Mouse (Mus musculus): ENCODE data around the gene Lhfpl2. TPM values are rescaled to one million over a fixed set of nuclear protein-coding genes. Genes with fewer than 3 reads are reported as not detected.

Lhfpl2 gene
- polyA plus RNA-seq, 1 experiment from 2014 or later = 9.6 TPM

DNA sequence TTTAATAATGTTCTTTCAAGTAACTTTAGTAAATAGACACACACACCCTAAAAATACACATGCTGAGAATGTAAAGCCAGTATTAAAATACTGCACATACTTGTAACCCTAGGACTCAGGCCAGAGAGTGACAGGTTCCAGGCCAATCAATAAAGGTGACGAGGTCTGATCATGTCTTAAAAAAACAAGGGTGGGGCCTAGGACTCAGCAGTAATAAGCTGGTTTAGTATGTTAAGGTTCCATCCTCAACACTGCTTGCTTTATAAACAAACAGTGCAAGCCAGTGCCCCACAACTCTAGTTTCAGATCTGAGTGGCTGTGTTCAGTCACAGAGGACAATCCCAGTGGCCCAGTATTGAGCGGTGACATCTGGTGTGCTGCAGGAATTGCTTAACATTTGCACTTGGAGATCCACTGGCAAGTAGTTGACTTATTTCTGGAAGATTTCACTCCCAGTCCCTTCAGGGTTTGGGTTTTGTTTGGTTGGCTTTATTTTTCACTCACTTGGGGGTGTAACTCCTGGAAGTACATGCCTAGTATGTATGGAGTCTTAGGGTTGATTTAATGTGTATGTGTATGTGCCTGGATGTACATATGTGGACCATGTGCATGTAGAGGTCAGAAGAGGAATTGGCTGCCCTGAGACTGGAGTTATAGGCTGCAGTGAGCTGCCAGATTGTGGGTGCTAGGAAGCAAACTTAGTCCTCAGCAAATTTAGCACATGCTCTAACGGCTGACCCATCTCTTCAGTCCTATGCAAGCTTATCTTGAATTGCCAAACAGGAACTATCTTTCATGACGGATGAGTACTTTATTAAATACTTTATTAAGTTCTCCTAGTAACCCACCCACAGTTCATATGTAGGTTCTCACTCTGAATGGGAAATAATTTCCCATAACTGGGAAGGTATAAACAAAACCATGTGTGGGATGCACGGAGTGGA, 123.2 kb downstream of the Lhfpl2 start:
- Histone ChIP-seq H3K4me3 (ENCODE audit: low read depth, low read length) (no peak overlapping the region), H3K27ac (ENCODE audit: low read depth, low read length) (no peak overlapping the region), H3K4me2 (ENCODE audit: low read depth, low read length) (no peak overlapping the region), H3K9ac (replicated peaks; ENCODE audit: low read depth, low read length) (no peak overlapping the region), H3K36me3 (ENCODE audit: control insufficient read depth, insufficient read depth, low read length) (no peaks in the 10 kb centered on the region), H3K4me1 (ENCODE audit: control insufficient read depth, insufficient read depth, low read length) (0 out of 2 replicates have a peak, but pooled peaks cover 2% of the 10 kb centered on the region), H3K27me3 (ENCODE audit: control insufficient read depth, insufficient read depth, low read length) (no peaks in the 10 kb centered on the region), H3K9me3 (ENCODE audit: control insufficient read depth, low read length) (no peaks in the 10 kb centered on the region)
- no peak for ATAC-seq (ENCODE audit: low read depth)
- 91% methylated on average over 5 of the region's 5 CpGs for WGBS

DNA sequence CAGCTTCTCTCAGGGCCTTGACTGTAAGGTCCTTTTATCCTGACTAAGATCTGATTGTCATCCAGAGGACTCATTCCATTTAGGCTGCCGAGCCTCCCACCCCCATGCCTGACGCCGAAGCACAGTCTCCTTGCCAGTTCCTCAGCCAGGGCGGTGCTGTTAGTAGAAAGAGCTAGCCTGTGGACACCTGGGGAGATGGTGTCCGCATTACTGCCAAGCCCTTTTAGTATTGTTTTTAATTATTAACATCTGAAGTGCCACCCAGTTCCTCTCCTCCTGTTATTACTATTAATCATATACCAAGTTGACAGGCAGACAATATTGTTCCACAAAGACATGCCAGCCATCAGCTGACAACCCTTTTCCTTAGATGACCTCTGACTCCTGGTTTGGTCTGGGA, 124.4 kb downstream of the Lhfpl2 start:
- H3K9me3 ChIP-seq (ENCODE audit: control insufficient read depth, low read length) = no peaks in the 10 kb centered on the region
- no peak overlapping the region for H3K27ac ChIP-seq (ENCODE audit: low read depth, low read length)
- 0 out of 2 replicates have a peak, but pooled peaks cover 2% of the 10 kb centered on the region for H3K4me1 ChIP-seq (ENCODE audit: control insufficient read depth, insufficient read depth, low read length)
- WGBS = 89% methylated on average over 5 of the region's 5 CpGs
- no peak overlapping the region for H3K4me3 ChIP-seq (ENCODE audit: low read depth, low read length)
- H3K4me2 ChIP-seq (ENCODE audit: low read depth, low read length) = no peak overlapping the region
- no peaks in the 10 kb centered on the region for H3K36me3 ChIP-seq (ENCODE audit: control insufficient read depth, insufficient read depth, low read length)
- ATAC-seq (ENCODE audit: low read depth) = no peak
- no peak overlapping the region for H3K9ac ChIP-seq (replicated peaks; ENCODE audit: low read depth, low read length)
- no peaks in the 10 kb centered on the region for H3K27me3 ChIP-seq (ENCODE audit: control insufficient read depth, insufficient read depth, low read length)

DNA sequence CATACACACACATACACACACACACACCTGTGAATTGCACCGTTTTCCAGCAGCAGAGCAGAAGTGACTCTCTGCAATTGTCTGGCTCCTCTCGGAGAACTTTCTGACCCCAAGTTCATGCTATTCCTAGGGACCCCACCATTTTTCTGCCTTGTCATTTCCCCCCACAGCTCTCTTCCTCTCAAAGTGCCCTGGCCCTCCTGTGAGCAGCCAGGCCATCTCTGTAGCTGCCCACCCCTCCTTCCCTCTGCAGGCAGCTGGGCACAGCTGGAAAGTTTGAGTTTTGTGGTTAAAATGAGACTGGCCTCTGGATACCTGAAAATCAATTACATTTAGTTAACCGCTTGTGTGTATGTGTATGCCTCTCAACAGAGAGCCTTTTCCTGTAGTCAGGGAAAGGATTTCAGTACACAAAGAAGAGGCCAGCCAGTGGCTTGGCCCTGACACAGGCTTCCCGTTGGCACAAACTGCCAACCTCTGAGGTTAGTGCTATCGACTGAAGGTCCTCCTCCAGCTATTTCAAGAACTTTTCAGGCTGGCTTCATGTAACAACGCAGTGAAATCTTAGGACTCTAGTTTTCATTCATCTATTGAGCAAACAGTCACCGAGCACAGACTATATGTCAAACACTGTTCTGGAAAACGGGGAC, 125.9 kb downstream of the Lhfpl2 start:
- Histone ChIP-seq H3K4me3 (ENCODE audit: low read depth, low read length) (no peak overlapping the region), H3K9ac (replicated peaks; ENCODE audit: low read depth, low read length) (no peak overlapping the region), H3K27ac (ENCODE audit: low read depth, low read length) (no peak overlapping the region), H3K27me3 (ENCODE audit: control insufficient read depth, insufficient read depth, low read length) (no peaks in the 10 kb centered on the region), H3K4me1 (ENCODE audit: control insufficient read depth, insufficient read depth, low read length) (peaks cover 2% of the 10 kb centered on the region; the same call in 1 of the 2 replicates), H3K9me3 (ENCODE audit: control insufficient read depth, low read length) (no peaks in the 10 kb centered on the region), H3K4me2 (ENCODE audit: low read depth, low read length) (no peak overlapping the region), H3K36me3 (ENCODE audit: control insufficient read depth, insufficient read depth, low read length) (no peaks in the 10 kb centered on the region)
- no peak for ATAC-seq (ENCODE audit: low read depth)
- 90% methylated on average over 8 of the region's 8 CpGs for WGBS

DNA sequence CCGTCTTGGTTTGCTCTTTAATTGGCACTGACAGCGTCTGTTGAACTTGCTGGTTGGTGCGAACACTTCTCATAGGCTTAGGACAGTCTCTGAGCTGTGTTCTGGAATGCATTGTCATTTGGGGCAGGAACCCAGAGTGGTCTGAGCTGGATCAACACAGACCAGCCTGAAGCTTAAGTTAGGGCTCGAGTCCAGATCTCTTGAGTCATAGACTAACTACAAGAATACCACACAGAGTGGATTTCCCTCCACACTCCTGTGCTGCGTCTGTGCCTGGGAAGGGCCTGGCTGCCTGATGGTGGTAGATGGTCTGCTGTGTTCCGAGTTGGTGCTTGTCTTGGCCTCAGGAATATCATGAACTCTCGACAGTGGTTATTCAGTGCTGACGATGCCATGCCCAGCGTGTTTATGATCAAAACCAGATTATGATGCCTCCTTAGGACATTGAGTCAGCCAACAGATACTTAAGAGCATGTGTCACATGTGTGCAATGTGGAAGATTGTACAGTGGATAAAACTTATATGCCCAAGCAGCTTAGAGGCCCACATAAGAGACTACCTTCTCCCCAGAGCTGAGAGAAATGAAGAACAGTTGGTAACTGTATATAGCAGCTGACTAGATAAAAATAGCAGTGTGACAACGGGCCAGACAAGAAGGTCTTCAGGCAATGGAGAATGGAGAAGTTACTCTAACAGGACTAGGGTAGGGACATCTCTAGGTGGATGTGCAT, 127.3 kb downstream of the Lhfpl2 start:
- no peaks in the 10 kb centered on the region for H3K36me3 ChIP-seq (ENCODE audit: control insufficient read depth, insufficient read depth, low read length)
- no peaks in the 10 kb centered on the region for H3K27me3 ChIP-seq (ENCODE audit: control insufficient read depth, insufficient read depth, low read length)
- H3K9me3 ChIP-seq (ENCODE audit: control insufficient read depth, low read length) = no peaks in the 10 kb centered on the region
- WGBS = 92% methylated on average over 10 of the region's 10 CpGs
- no peak overlapping the region for H3K9ac ChIP-seq (replicated peaks; ENCODE audit: low read depth, low read length)
- H3K27ac ChIP-seq (ENCODE audit: low read depth, low read length) = no peak overlapping the region
- peaks cover 2% of the 10 kb centered on the region; the same call in 1 of the 2 replicates for H3K4me1 ChIP-seq (ENCODE audit: control insufficient read depth, insufficient read depth, low read length)
- H3K4me2 ChIP-seq (ENCODE audit: low read depth, low read length) = no peak overlapping the region
- no peak for ATAC-seq (ENCODE audit: low read depth)
- H3K4me3 ChIP-seq (ENCODE audit: low read depth, low read length) = no peak overlapping the region

DNA sequence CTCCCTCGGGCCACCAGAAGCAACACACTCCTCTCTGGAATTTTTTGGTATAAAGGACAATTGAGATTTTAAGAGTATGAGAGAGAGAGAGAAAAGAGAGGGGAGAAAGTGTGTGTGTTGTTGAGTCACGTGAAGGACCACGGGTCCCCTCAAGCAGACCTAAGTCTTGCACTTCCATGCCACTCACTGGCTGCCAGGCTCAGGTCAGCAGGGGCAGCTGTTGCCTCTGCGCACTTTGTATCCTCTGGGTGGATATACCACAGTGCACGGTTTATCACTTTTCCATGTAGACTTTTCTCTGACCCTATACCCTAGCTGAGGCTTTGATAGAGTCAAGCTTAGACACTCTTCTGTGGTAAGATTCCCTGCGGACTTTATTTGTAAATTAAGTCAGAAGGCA, 128.0 kb downstream of the Lhfpl2 start:
- ATAC-seq (ENCODE audit: low read depth) = no peak
- Histone ChIP-seq H3K9ac (replicated peaks; ENCODE audit: low read depth, low read length) (no peak overlapping the region), H3K36me3 (ENCODE audit: control insufficient read depth, insufficient read depth, low read length) (no peaks in the 10 kb centered on the region), H3K27me3 (ENCODE audit: control insufficient read depth, insufficient read depth, low read length) (no peaks in the 10 kb centered on the region), H3K4me2 (ENCODE audit: low read depth, low read length) (no peak overlapping the region), H3K27ac (ENCODE audit: low read depth, low read length) (no peak overlapping the region), H3K4me3 (ENCODE audit: low read depth, low read length) (no peak overlapping the region), H3K9me3 (ENCODE audit: control insufficient read depth, low read length) (no peaks in the 10 kb centered on the region), H3K4me1 (ENCODE audit: control insufficient read depth, insufficient read depth, low read length) (peaks cover under 1% of the 10 kb centered on the region; the same call in 1 of the 2 replicates)
- 91% methylated on average over 5 of the region's 6 CpGs for WGBS

DNA sequence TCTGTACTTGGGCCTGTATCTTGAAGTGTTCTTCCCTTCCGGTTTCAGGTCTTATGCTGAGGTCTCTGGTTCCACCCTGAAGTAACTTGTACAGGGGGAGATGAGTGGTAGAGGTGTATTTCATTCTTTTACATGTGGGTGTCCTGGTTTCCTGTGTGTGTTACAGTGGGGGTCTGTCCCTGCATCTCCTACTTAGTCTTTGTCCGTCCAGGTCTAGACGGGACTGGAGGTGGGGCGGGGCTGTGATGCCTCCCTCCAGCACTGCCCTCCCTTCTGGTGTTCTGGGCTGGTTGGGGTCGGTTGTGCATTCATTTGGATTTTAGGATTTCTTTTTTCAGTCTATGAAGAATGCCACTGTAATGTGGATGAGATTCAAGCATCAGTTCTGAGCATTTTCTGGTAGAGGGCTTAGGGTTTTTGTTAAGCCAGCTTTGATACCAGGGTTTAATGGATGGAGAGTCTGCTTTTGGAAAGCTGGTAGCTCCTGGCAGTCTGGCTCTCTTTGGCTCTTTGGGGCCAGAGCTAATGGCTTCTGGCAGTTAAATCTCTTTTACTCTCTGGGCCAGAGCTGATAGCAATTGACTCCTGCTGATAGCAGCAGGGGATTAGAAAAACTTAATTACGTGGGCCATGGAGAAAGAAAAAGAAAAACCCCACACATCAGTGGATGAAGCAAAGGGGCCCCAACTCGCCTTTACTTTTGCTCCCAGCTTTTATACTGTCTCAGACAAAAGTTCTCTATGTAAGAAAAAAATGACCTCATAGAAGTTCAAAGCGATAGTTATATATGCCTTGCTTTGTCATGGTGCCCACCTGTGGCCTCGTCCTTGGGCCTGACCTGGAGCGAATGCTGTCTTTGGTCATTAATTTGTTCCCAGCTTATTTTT, 130.8 kb downstream of the Lhfpl2 start:
- H3K27ac ChIP-seq (ENCODE audit: low read depth, low read length) = no peak overlapping the region
- no peak overlapping the region for H3K4me2 ChIP-seq (ENCODE audit: low read depth, low read length)
- H3K36me3 ChIP-seq (ENCODE audit: control insufficient read depth, insufficient read depth, low read length) = no peaks in the 10 kb centered on the region
- no peak overlapping the region for H3K4me3 ChIP-seq (ENCODE audit: low read depth, low read length)
- H3K4me1 ChIP-seq (ENCODE audit: control insufficient read depth, insufficient read depth, low read length) = no peaks in the 10 kb centered on the region; the same call in 1 of the 2 replicates
- H3K27me3 ChIP-seq (ENCODE audit: control insufficient read depth, insufficient read depth, low read length) = no peaks in the 10 kb centered on the region
- H3K9me3 ChIP-seq (ENCODE audit: control insufficient read depth, low read length) = no peaks in the 10 kb centered on the region
- no peak overlapping the region for H3K9ac ChIP-seq (replicated peaks; ENCODE audit: low read depth, low read length)
- 27% methylated on average over 10 of the region's 10 CpGs for WGBS
- no peak for ATAC-seq (ENCODE audit: low read depth)

DNA sequence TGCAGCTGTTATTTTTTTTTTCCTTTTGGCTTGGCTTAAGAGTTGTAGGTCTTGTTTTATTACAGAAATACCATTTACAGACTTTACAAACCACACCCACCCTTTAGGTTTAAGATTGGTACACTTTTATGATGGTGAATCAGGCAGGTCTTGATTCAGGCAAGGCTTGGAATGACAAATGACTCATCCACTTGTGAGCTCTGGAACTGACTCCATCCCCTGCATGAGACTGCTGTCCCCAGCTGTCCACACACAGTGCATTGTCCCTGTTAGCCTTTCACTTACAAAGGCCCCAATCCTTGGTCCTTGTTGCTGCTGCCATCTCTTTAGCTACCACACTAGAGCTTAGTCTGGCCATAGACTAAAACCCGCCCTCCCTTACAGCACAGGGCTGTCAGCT, 132.8 kb downstream of the Lhfpl2 start:
- H3K4me2 ChIP-seq (ENCODE audit: low read depth, low read length) = no peak overlapping the region
- no peaks in the 10 kb centered on the region; the same call in 1 of the 2 replicates for H3K4me1 ChIP-seq (ENCODE audit: control insufficient read depth, insufficient read depth, low read length)
- H3K4me3 ChIP-seq (ENCODE audit: low read depth, low read length) = no peak overlapping the region
- 79% methylated on average over 1 of the region's 1 CpGs for whole genome bisulfite sequencing
- no peaks in the 10 kb centered on the region for H3K27me3 ChIP-seq (ENCODE audit: control insufficient read depth, insufficient read depth, low read length)
- no peak overlapping the region for H3K27ac ChIP-seq (ENCODE audit: low read depth, low read length)
- ATAC-seq (ENCODE audit: low read depth) = no peak
- H3K9ac ChIP-seq (replicated peaks; ENCODE audit: low read depth, low read length) = no peak overlapping the region
- no peaks in the 10 kb centered on the region for H3K9me3 ChIP-seq (ENCODE audit: control insufficient read depth, low read length)
- no peaks in the 10 kb centered on the region for H3K36me3 ChIP-seq (ENCODE audit: control insufficient read depth, insufficient read depth, low read length)

DNA sequence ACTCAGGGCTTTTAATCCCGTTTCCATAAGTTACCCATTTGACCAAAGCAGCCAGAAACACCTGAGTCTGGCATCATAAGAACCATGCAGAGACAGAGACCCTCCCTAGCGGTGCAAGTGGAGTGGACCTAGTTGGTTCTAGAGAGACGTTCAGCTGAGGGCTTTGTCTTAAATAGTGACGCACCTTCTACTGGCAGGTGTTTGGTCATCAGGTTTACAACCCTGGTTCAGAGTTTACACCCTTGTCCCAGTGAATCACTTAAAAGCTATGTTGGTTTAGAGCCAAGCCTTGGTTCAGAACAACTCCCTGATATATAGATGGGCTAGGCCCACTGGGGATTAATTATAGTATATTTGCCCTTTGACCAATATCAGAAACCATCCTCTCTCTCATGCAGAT, 135.6 kb downstream of the Lhfpl2 start:
- no peak overlapping the region for H3K9ac ChIP-seq (replicated peaks; ENCODE audit: low read depth, low read length)
- H3K4me2 ChIP-seq (ENCODE audit: low read depth, low read length) = no peak overlapping the region
- H3K27ac ChIP-seq (ENCODE audit: low read depth, low read length) = no peak overlapping the region
- no peaks in the 10 kb centered on the region for H3K9me3 ChIP-seq (ENCODE audit: control insufficient read depth, low read length)
- ATAC-seq (ENCODE audit: low read depth) = no peak
- no peaks in the 10 kb centered on the region for H3K36me3 ChIP-seq (ENCODE audit: control insufficient read depth, insufficient read depth, low read length)
- WGBS = 86% methylated on average over 4 of the region's 4 CpGs
- no peak overlapping the region for H3K4me3 ChIP-seq (ENCODE audit: low read depth, low read length)
- H3K27me3 ChIP-seq (ENCODE audit: control insufficient read depth, insufficient read depth, low read length) = no peaks in the 10 kb centered on the region
- H3K4me1 ChIP-seq (ENCODE audit: control insufficient read depth, insufficient read depth, low read length) = no peaks in the 10 kb centered on the region; the same call in 1 of the 2 replicates

Measured in neural tube, embryonic 14.5 days (tissue).